Mouse (Mus musculus) megakaryocyte, adult 5-6 weeks (primary cell): ENCODE data around the gene Zfp553. TPM values are rescaled to one million over a fixed set of nuclear protein-coding genes. Genes with fewer than 3 reads are reported as not detected.
"Not testable (repeated sequence)": the region's sequence is repeated elsewhere in the genome, so short reads cannot be mapped to it uniquely, and the experiment has no call there.

Source experiments
- ATAC-seq: 2 replicates; pipeline ENCODE4 v1.8.0; 2016; ENCODE audit warnings: mild to moderate bottlenecking, inconsistent platforms; ENCODE audit not compliant: poor library complexity, severe bottlenecking
- total RNA-seq, 2 experiments: library from RNA; stranded (forward) in 1 of 2; stranded (reverse) in 1 of 2; fragments of 153-499, 151-499 nt in 1 of 2; fragments of 221-1000, 200-1000 nt in 1 of 2; gene quantifications; 2 replicates each; pipeline versions ENCODE4 v1.2.3 to v1.2.4; 2015 to 2017

The Zfp553 gene
- total RNA-seq, 2 experiments from 2014 or later: 2.9 to 9.7 TPM

DNA sequence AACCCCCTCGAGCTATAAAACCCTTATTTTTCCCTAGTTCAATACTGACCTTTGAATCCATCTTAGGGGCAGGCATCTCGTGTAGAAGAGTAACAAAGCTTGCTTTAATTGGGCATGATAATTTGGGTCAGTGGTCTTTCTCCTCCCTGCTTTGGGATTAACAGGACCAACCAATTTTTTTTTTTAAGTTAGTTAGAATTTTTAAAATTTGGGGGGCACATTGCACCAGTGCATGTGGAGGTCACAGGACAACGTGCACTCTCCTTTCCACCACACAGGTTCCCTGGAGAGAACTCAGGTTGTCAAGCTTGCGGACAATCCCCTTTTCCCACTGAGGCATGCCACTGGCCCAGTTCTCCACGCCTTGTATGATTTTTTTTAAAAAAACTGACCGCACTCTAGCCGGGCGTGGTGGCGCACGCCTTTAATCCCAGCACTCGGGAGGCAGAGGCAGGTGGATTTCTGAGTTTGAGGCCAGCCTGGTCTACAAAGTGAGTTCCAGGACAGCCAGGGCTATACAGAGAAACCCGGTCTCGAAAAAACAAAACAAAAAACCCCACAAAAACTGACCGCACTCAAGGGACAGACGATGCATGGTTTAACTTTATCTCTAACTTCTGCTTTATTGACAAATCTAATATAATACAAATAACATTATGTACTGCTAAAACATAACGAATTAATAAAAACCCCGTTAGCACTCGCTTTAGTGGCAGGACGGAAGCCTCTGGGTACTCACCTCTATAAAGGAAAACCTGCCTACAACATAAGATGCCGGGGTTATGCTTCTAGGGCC lies 837 bp upstream of the Zfp553 start:
- ATAC-seq: no peak

DNA sequence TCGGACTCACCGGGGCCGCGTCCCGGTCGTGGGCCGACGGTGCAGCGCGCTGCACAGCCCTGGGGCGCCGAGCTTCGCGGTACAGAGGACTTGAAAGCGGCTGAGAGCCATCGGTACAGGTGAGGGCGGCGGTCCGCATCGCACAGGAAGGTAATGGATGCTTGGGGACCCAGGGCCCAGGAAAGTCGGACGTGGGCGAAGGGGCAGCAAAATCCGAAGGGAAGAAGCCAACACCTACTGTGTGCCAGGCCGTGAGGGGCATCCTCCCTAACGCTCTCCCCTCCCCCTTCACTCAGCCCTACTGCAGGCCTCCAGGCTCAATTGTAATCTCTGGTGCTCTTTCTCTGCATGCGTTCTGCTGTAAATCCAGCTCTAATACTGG lies 498 bp downstream of the Zfp553 start:
- no peak for ATAC-seq

DNA sequence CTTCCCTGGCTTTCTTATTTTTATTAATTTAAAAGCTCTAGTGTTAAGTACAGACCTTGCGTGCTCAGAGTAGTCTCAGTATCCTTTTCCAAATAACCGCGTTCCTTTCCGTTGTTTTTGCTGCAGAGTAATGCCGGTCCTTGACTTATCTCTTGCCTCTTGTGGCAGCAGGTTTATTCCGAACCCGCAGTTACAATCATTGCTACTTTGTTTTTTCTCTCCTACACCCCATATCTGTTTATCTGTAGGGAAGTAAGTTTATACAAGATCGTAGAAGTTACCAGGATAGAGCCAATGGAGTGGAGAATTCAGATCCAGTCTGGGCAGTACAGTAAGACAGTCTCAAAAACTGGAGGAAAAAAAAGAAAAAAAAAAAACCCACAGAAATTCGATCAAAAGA lies 904 bp downstream of the Zfp553 start:
- ATAC-seq: no peak

DNA sequence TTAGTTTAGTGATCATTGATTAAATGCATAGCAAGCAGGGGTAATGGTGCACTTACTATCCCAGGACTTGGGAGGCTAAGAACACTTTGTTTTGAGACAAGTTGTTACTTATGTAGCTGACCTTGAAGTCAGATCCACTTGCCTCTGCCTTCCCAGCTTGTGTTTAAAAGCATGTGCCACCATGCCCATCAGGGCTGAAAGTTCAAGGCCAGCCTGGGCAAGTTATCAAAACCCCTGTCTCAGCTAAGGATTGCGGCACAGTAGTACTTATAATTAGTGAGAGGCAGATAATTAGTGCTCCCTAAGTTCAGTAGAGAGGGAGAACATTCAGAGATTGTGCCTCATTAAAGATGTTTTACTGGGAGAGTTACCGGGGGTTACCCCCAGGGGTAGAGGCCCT lies 1.9 kb downstream of the Zfp553 start:
- ATAC-seq: no peak

DNA sequence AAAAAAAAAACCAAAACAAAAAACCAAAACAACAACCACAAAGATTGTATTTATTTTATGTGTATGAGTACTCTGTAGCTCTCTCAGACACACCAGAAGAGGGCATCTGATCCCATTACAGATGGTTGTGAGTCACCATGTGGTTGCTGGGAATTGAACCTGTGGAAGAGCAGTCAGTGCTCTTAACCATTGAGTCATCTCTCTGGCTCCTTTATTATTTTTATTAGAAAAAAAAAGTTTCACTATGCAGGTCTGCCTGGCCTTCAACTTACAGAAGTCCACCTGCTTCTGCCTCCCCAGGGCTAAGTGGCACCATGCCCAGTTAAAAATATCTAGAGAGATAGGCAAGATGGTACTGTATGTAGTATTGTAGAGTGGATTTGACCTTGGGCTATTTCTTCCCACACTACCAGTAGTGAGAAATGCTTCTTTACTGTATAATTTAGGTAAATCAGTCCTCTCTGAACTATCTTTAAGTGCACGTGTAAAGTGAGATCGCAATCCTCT lies 10.6 kb downstream of the Zfp553 start:
- ATAC-seq: no peak

DNA sequence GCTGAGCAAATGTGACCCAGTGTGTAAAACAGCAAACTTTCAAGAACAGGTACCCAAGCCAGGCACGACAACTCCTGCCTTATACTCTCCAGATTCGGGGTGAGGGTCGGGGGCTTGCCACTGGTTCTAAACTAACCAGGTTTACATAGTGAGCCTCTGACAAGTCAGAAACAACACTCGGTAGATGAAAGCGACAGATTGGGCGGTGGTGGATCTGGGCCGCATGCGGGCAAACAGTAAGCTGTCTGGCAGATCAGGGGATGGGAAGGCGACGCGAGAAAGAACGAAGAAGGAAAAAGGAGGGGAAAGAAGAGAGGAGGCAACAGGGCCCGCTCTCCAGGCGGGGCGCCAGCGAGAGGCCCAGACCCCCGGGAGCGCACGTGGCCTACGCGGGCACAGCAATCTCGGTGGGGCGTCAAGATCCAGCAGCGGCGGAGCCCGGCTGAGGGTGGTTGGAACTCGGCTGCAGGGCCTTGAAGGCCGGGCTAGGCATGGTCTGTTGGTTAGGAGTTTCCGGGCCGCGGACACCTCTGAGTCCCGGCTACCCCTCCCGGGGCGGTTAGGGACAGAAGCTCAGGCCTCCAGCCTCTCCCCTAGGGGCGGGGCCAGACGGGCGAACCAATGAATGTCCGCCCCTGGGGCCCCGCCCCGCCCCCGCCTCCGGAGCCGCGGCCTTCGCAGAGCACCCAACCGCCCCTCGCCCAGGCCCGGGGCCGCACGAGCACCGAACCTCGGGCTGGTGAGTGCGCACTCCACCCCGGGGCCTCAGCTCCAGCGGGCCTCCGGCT lies 11.2 kb downstream of the Zfp553 start, which contains the start of gene Zfp771:
Gene Zfp771, plus strand, starts transcription at position 405 of the 788 bp plus-strand sequence.
- peak; percentile 99 for ATAC-seq

DNA sequence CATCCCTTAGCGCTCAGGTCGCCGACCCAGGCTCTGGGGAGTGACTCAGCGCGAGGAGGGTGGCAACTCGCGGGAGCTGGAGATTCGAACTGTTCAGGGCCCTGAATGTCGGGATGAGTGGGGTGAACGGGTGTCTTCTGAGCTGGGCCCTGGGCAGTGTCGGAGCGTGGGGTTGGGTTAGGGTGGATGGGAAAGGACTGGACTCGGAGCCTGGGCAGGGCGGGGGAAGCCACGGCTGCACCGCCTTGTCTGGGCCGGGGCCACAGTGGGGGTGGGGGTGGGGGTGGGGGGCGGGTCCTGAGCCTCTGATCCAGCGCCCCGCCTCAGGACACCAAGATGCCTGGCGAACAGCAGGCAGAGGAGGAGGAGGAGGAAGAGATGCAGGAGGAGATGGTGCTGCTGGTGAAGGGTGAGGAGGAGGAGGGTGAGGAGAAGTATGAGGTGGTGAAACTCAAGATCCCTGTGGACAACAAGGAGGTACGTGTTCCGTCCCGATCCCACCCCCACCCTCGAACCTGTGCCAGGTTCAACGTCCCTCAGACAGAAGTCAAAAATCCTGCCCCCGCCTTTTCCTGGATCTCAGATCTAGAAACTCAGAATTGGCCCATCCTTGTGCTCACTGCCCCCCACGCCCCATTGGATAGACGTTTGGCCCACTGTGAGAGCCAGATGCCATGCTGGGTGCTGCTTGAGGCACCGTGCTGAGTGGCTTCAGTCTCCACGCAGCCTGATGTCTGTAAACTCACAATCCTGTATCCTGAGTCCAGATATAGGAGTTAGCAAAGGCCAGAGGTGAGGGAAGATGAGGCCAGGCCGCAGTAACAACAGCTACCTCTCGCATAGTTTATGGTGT lies 12.0 kb downstream of the Zfp553 start:
- no peak for ATAC-seq

DNA sequence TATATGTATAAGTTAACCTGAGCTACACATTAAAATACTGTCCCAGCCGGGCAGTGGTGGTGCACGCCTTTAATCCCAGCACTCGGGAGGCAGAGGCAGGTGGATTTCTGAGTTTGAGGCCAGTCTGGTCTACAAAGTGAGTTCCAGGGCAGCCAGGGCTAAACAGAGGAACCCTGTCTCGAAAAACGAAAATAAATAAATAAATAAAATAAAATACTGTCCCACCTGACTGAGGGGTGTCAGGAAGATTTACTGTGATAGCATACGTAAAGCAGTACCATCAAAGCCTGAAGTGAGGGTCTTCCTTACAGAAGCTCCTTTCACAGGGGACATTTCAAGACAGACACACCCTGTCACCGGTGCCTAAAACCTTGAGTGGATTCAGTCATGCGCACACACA lies 17.6 kb downstream of the Zfp553 start:
- ATAC-seq: not testable (repeated sequence)

DNA sequence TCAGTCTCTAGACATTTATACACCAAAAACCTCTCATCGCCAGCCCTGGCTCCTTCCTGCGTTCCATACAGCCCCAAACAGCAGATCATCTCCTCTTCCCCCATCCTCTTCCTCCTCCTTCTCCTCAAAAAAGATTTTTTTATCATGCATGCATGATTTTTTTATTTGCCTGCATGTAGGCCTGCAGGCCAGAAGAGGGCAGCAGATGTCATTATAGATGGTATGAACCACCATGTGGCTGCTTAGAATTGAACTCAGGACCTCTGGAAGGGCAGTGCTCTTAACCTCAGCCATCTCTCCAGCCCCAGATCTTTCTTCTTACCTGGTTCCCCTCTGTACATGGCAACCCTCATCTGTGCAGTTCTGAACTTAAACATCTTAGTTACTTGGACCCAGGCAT lies 19.6 kb downstream of the Zfp553 start:
- peak; percentile 29 for ATAC-seq

DNA sequence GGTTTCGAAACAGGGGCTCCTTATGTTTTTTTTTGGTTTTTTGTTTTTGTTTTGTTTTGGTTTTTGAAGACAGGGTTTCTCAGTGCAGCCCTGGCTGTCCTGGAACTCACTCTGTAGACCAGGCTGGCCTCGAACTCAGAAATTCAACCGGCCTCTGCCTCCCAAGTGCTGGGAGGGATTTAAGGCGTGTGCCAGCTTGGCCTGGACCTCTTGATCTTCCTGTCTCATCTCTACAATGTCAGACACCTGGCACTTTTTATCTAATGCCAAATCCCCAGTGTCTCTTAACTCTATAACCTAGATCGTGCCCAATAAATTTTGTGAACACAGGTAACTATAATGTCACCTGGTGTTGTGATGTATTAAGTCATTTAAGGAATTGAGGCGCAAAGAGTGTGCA lies 20.5 kb downstream of the Zfp553 start:
- no peak for ATAC-seq

DNA sequence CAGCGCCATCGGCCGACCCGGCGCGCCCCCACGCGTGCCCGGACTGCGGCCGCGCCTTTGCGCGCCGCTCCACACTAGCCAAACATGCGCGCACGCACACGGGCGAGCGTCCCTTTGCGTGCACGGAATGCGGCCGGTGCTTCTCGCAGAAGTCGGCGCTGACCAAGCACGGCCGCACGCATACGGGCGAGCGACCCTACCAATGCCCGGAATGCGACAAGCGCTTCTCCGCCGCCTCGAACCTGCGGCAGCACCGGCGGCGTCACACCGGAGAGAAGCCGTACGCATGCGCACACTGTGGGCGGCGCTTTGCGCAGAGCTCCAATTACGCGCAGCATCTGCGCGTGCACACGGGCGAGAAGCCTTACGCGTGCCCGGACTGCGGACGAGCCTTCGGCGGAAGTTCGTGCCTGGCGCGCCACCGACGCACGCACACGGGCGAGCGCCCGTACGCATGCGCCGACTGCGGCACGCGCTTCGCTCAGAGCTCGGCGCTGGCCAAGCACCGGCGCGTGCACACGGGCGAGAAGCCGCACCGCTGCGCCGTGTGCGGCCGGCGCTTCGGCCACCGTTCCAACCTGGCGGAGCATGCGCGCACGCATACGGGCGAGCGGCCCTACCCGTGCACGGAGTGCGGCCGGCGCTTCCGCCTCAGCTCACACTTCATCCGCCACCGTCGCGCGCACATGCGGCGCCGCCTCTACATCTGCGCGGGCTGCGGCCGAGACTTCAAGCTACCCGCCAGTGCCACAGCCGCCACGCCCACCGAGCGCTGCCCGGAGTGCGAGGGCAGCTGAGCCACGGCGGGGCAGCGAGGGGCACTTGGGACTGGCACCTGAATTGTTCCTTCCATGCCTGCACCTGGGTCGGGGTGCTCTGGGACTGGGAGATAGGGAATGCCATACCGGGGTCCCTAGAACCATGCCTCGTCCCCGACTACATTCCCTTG lies 21.2 kb downstream of the Zfp553 start:
- ATAC-seq: peak; percentile 94

DNA sequence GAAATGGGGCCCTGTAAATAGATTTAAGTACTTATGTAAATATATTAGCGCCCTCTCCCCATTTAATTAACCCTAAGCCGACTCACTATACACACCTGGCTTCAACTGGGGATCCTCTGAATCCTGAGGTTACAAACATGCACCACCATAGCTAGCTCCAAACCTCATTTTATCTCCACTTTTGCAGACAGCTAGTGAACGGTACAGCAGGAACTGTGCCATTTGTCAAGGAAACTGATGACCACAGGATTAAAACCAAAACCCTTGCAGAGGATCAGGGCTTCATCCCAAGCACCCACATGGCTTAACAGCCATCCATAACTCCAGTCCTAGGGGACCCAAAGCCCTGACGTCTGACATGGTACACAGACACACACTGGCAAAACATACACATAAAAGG lies 22.1 kb downstream of the Zfp553 start:
- no peak for ATAC-seq

DNA sequence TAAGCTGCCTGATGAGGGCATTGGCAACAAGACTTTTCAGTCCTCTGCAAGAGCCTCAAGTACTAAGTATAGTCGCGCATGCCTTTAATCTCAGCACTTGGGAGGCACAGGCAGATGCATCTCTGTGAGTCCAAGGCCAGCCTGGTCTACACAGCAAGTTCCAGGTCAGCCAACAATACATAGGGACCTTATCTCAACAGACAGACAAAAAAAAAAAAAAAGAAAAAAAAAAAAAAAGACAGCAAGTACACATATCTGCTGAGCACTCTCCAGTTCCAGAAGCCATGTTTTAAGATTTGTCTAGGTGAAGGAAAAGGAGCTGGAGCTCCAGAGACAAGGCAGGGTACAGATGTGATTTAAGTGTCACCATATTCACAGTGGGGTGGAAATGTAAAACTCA lies 23.1 kb downstream of the Zfp553 start:
- ATAC-seq: no peak

DNA sequence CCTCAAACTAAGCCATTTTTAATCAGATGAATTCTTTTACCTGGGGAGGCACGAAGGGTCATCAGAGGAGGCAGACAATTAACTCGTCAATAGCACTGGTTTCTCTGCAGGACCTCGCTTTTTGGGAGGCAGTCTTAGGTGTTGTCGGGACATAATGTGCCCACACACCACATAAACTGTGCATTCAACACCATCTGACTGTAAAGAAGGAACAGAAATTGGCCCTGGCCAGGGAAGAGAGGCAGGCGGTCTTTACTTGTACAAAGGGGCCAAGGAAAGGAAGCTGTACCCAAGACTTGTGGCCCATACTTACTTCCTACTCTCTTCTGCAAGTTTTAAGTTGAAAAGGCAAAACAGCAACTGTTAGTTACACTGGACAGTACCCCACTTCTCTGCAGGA lies 23.7 kb downstream of the Zfp553 start:
- ATAC-seq: no peak

DNA sequence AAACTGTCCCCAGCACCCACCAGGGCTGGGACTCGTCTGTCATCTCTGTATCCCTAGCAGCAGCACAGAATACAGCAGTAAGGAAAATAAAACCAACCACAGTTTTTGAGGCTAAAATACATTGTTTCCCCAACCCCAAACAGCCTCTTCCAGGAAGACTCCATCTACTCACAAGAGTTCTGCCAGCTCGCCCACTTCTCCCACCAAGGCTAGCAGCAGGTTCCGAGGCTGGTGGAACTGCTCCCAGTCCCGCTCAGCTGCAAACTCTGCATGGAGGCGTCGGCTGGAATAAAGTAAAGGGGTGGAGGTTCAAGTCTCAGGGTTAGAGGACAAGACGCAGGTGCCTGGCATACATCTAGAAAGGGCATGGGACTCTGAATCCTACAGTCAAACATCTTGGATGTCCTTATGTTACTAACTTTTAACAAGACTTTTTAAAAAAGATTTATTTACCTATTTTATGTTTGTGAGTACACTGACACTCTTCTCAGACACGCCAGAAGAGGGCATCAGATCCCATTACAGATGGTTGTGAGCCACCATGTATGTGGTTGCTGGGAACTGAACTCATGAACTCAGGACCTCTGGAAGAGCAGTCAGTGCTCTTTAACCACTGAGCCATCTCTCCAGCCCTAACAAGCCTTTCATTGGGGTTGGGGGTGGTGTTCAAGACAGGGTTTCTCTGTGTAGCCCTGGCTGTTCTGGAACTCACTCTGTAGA lies 26.5 kb downstream of the Zfp553 start:
- ATAC-seq: no peak

DNA sequence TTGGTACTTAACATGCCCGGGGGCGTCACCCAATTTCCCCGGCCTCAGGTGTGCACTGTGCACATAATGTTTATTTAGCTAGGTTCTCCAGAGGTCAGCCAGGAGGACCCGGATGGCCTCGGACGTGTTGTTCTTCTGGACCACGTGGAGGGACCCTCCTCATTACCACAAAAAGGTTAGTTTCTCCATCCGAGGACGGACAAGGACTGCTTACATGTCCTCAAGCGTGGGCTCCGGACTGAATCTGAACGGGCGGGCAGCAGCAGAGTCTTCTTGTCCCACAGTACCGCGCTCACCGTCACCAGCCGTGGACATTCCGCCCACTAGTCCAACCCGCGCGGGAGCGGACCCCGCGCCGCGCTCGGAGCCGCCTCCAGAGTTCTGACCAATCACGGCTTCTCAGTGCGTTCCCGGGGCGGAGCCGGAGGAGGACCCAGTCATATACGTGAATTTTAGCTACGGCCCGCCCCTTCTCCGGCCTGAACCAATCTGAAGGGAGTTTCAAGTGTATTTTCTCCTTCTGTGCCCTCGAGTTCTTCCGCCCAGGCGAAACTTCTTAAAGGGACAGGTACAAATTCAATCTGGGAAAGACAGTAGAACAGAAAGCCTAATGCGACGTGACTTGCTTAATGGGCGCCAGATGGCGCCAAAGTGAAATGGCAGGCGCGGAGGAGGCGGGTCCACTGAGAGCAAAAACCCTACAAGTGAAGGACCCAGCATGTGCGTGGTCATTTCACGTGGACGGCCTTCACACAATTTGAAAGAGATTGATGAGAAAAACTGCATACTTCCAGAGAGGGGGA lies 27.6 kb downstream of the Zfp553 start, which contains the start of gene Dctpp1:
Gene Dctpp1, minus strand, starts transcription at position 401 of the 803 bp plus-strand sequence.
- ATAC-seq: peak; percentile 97

DNA sequence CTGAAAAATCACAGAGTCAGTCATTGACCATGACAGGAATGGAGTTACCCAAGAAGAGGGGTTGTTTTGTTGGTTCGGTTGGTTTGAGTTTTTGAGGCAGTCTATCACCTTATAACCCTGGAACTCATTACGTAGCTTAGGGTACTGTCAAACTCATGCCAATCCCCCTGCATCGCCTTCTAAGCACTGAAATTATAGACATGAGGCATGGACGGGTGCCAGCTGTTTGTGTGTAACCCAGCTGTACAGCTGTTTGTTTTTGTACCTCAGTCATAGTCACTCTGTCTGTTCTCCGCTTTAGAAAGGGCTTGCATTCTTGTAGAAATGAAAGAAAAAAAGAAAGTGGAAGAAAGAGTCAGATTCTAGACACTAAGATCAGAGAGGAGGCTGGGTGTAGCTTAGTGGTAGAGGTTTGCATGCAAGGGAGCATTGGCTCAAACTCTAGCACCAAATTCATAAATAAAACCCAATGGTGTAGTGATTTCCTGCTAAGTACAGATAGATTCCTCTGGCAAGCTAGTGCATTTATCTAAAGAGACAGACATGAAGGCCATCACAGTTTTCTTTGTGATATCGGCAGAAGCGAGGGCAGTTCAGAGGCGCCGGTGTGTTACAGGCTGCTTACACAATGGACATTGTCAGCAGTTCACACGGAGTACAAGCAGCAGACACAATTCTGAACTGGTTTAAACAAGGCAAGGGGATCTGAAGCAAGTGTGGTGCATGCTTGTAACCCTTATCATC lies 29.5 kb downstream of the Zfp553 start:
- ATAC-seq: no peak

DNA sequence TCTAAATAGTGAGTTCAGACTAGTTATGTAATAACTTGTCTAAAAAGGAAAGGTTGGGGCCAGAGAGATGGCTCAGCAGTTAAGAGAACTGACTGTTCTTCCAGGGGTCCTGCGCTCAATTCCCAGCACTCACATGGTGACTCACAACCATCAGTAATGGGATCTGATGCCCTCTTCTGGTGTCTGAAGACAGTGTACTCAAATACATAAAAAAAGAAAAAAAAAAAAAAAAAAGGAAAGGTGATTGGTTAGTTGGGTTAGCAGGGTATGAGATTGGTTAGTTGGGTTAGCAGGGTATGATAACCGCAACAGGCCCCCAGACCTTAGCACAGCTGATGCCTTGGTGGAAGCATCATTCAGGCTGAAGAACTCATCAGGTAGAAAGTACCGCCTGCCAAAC lies 30.7 kb downstream of the Zfp553 start:
- no peak for ATAC-seq
